Mouse (Mus musculus): ENCODE measurements around the gene Nuak1. TPM values are rescaled to one million over a fixed set of nuclear protein-coding genes. Genes with fewer than 3 reads are reported as not detected.

Gene Nuak1
- polyA plus RNA-seq, 1 experiment from 2014 or later, result 12.6 TPM

DNA sequence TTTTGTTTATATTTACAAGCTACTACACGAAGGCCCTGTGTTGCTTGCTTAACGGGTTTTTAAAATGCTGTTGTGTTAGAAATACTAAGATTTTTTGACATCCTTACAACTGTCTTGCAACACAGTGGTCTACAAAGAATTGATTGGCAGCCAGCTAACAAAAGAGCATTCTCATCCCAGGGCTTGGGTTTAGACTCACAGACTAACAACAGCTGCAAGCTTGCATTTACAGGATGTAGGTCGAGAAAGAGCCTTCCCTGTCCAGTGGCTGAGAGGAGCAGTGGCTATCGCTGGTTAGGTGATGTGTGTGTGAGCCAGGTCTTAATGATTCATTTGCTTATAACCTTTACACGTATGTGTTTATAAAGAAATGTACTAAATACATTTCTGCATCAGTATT is 94.7 kb downstream of the Nuak1 start:
- Histone ChIP-seq H3K4me1 (peaks cover 4% of the 10 kb centered on the region), H3K9me3 (no peaks in the 10 kb centered on the region), H3K36me3 (no peaks in the 10 kb centered on the region), H3K4me2 (replicated peaks) (no peak overlapping the region), H3K4me3 (no peak overlapping the region), H3K27ac (replicated peaks) (no peak overlapping the region), H3K27me3 (no peaks in the 10 kb centered on the region), H3K9ac (replicated peaks) (no peak overlapping the region)
- WGBS, result 53% methylated on average over 5 of the region's 5 CpGs
- no peak for ATAC-seq (replicated peaks)

DNA sequence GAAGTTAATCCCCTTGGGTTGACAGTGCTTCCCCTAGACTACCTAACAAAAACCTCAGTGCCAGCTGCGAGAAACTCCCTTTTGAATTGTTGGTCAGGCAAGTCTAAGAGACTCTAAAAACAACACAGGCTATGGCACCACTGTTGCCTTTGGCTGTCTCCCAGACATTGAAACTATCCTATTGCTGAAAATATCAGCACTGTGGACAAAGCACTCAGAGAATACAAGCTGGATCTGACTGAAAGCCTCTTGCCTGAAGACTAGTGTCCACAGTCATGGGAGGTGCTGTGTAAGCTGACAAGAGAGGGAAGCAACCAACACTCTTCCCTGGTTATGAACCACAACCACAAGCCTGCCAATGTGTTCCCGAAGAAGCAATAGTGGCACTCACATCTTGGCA is 96.9 kb downstream of the Nuak1 start:
- H3K27ac ChIP-seq (replicated peaks), result no peak overlapping the region
- no peak overlapping the region for H3K4me2 ChIP-seq (replicated peaks)
- no peak for ATAC-seq (replicated peaks)

DNA sequence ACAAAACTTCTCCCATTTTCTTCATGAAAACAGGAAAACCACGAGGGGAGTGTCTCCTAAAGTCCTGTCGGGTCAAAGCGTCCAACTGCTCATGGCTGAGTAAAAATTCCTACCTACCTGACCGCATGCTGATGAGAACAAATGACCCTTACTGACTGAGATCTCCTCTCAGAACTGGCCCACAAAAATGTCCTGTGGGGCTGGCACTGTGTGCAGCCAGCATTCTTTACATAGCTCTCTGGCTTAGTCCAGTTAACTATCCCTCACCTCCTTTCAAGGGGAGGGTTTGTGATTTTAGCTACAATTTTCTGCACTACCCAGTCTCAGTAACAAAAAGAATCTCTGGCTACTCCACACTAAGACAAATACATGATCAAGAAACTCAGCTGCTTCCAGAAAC is 100.9 kb downstream of the Nuak1 start:
- Histone ChIP-seq H3K4me3 (no peak overlapping the region), H3K9me3 (no peaks in the 10 kb centered on the region), H3K4me2 (replicated peaks) (no peak overlapping the region), H3K27ac (replicated peaks) (no peak overlapping the region), H3K36me3 (no peaks in the 10 kb centered on the region), H3K27me3 (no peaks in the 10 kb centered on the region), H3K4me1 (no peaks in the 10 kb centered on the region), H3K9ac (replicated peaks) (no peak overlapping the region)
- 54% methylated on average over 4 of the region's 4 CpGs for whole genome bisulfite sequencing
- no peak for ATAC-seq (replicated peaks)

More for the DNA sequence above, 96.9 kb downstream of the Nuak1 start:
- Histone ChIP-seq H3K4me1 (peaks cover 4% of the 10 kb centered on the region), H3K9me3 (no peaks in the 10 kb centered on the region), H3K4me3 (no peak overlapping the region), H3K27me3 (no peaks in the 10 kb centered on the region), H3K36me3 (no peaks in the 10 kb centered on the region), H3K9ac (replicated peaks) (no peak overlapping the region)
- WGBS, result 96% methylated on average over 2 of the region's 2 CpGs

GRCm38 (mm10) chr10:84338752-84339151 is 101.6 kb downstream of the Nuak1 start:
- no peaks in the 10 kb centered on the region for H3K36me3 ChIP-seq
- H3K4me1 ChIP-seq, result no peaks in the 10 kb centered on the region
- WGBS, result 87% methylated on average over 3 of the region's 3 CpGs
- no peak for ATAC-seq (replicated peaks)
- no peaks in the 10 kb centered on the region for H3K27me3 ChIP-seq
- H3K9ac ChIP-seq (replicated peaks), result no peak overlapping the region
- no peak overlapping the region for H3K27ac ChIP-seq (replicated peaks)
- H3K4me2 ChIP-seq (replicated peaks), result no peak overlapping the region
- H3K4me3 ChIP-seq, result no peak overlapping the region
- H3K9me3 ChIP-seq, result no peaks in the 10 kb centered on the region

DNA sequence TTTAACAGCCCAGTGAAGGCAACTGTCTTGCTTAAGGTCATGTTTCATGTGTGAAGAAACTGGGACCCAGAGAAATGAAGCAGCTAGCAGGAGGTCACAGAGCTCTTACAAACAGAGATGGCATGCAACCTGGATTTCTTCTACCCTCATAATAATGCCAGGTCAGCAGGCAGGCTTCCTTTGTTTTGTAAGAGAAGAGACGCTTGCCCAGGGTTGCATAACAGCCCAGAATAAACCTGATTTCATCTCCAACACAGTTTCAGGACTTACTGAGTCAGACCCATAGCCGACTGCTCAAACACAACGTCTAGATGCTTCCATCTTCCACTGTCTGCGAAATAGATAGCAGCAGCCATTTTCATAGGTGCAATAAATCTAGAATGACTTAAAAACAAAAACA is 105.0 kb downstream of the Nuak1 start:
- no peak overlapping the region for H3K9ac ChIP-seq (replicated peaks)
- no peaks in the 10 kb centered on the region for H3K4me1 ChIP-seq
- ATAC-seq (replicated peaks), result no peak
- no peaks in the 10 kb centered on the region for H3K9me3 ChIP-seq
- no peak overlapping the region for H3K4me3 ChIP-seq
- no peak overlapping the region for H3K27ac ChIP-seq (replicated peaks)
- WGBS, result 85% methylated on average over 4 of the region's 4 CpGs
- H3K4me2 ChIP-seq (replicated peaks), result no peak overlapping the region
- H3K36me3 ChIP-seq, result no peaks in the 10 kb centered on the region
- H3K27me3 ChIP-seq, result no peaks in the 10 kb centered on the region

GRCm38 (mm10) chr10:84329822-84330221 is 110.6 kb downstream of the Nuak1 start:
- no peaks in the 10 kb centered on the region for H3K9me3 ChIP-seq
- ATAC-seq (replicated peaks), result no peak
- no peaks in the 10 kb centered on the region for H3K27me3 ChIP-seq
- no peak overlapping the region for H3K4me3 ChIP-seq
- no peaks in the 10 kb centered on the region for H3K36me3 ChIP-seq
- no peak overlapping the region for H3K4me2 ChIP-seq (replicated peaks)
- no peak overlapping the region for H3K9ac ChIP-seq (replicated peaks)
- no peaks in the 10 kb centered on the region for H3K4me1 ChIP-seq
- H3K27ac ChIP-seq (replicated peaks), result no peak overlapping the region
- 90% methylated on average over 7 of the region's 7 CpGs for WGBS

DNA sequence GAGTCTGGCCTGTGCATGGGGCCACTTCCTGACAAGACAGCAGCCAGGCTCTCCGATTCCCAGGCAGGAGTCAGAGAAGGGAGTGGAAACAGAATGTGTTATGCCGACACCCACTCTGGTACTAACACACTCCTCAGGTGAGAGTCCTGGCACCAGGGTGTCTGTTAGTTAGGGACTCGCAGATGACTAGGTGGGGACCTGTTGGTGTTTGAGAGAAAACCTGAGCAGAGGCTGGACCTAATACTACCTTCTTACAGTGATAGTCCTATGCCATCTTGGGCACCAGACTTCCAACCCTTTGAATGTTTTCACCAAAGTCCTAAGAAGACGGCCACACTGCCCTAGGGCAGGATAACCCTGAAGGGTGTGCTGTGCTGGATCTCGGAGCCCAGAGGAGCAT is 111.1 kb downstream of the Nuak1 start:
- ATAC-seq (replicated peaks), result no peak
- Histone ChIP-seq H3K9ac (replicated peaks) (no peak overlapping the region), H3K27ac (replicated peaks) (no peak overlapping the region), H3K4me3 (no peak overlapping the region), H3K4me1 (no peaks in the 10 kb centered on the region), H3K27me3 (no peaks in the 10 kb centered on the region), H3K4me2 (replicated peaks) (no peak overlapping the region), H3K36me3 (no peaks in the 10 kb centered on the region), H3K9me3 (no peaks in the 10 kb centered on the region)
- 84% methylated on average over 5 of the region's 5 CpGs for WGBS

GRCm38 (mm10) chr10:84324018-84324417 is 116.4 kb downstream of the Nuak1 start:
- no peaks in the 10 kb centered on the region for H3K36me3 ChIP-seq
- H3K9ac ChIP-seq (replicated peaks), result no peak overlapping the region
- H3K4me2 ChIP-seq (replicated peaks), result no peak overlapping the region
- 45% methylated on average over 6 of the region's 6 CpGs for WGBS
- no peaks in the 10 kb centered on the region for H3K27me3 ChIP-seq
- H3K4me3 ChIP-seq, result no peak overlapping the region
- H3K4me1 ChIP-seq, result no peaks in the 10 kb centered on the region
- no peak for ATAC-seq (replicated peaks)
- no peak overlapping the region for H3K27ac ChIP-seq (replicated peaks)
- no peaks in the 10 kb centered on the region for H3K9me3 ChIP-seq

Other genes with a start within 250 kb of the Nuak1 start
- 41.9 and 44.1 TPM in 2 replicates for gene Ckap4, start 93.5 kb upstream of the Nuak1 start, polyA plus RNA-seq (2015; fragmentation: Nextera tagmentation; extraction: Ambion mirVana)
- gene Tcp11l2, start 136.0 kb upstream of the Nuak1 start, polyA plus RNA-seq (2015; fragmentation: Nextera tagmentation; extraction: Ambion mirVana), result 30.8 and 34.8 TPM in 2 replicates
- 15.3 and 16.5 TPM in 2 replicates for gene Polr3b, start 181.7 kb upstream of the Nuak1 start, polyA plus RNA-seq (2015; fragmentation: Nextera tagmentation; extraction: Ambion mirVana)